Mouse (Mus musculus) liver, postnatal 0 days (tissue): ENCODE measurements at regions not wholly inside any gene's neighbourhood (a gene's known extent, or its start where the extent isn't known, plus 50 kb on each side); places are given as distances from the start of the nearest gene placed in this dataset.

Experiments
- ATAC-seq: fragments of 200-750 bp; cut with Nextera tagmentation; 2 replicates; pipeline ENCODE4 v1.8.0; 2017; ENCODE audit warnings: mild to moderate bottlenecking, moderate library complexity
- DNase-seq: peaks from one replicate; pipeline ENCODE4 v3.0.0-alpha.2; 2016
- H3K27ac ChIP-seq: fragments of 300-500 bp; sonication (generic); 2 replicates; pipeline ENCODE4 v1.5.1; 2014; ENCODE audit warnings: antibody characterized with exemption, moderate library complexity, mild to moderate bottlenecking, low read depth
- H3K27me3 ChIP-seq: fragments of 300-500 bp; sonication (generic); 2 replicates; pipeline ENCODE4 v1.6.1; 2014; ENCODE audit warnings: low read length, control low read depth, mixed read lengths; ENCODE audit not compliant: insufficient read depth
- H3K36me3 ChIP-seq: fragments of 300-500 bp; sonication (generic); replicated peaks from 2 replicates; pipeline ENCODE4 v1.6.1; 2014; ENCODE audit warnings: mild to moderate bottlenecking, control low read depth, low read length, moderate library complexity, mixed read lengths; ENCODE audit not compliant: insufficient read depth
- H3K4me1 ChIP-seq: fragments of 300-500 bp; sonication (generic); 2 replicates; pipeline ENCODE4 v1.6.1; 2014; ENCODE audit warnings: antibody characterized with exemption, mild to moderate bottlenecking, control low read depth; ENCODE audit not compliant: insufficient read depth
- H3K4me2 ChIP-seq: fragments of 300-500 bp; sonication (generic); 2 replicates; pipeline ENCODE4 v1.6.1; 2014; ENCODE audit warnings: low read depth, mild to moderate bottlenecking, low read length, moderate library complexity, mixed read lengths
- H3K4me3 ChIP-seq: fragments of 300-500 bp; sonication (generic); 2 replicates; pipeline ENCODE4 v1.5.1; 2014; ENCODE audit warnings: low read depth, low read length
- H3K9ac ChIP-seq: fragments of 300-500 bp; sonication (generic); replicated peaks from 2 replicates; pipeline ENCODE4 v1.6.1; 2014; ENCODE audit warnings: mild to moderate bottlenecking, moderate library complexity
- H3K9me3 ChIP-seq: fragments of 300-500 bp; sonication (generic); 2 replicates; pipeline ENCODE4 v1.6.1; 2016; ENCODE audit warnings: mild to moderate bottlenecking, control low read depth, low read length, mixed read lengths
- CTCF ChIP-seq: sonication (generic); IDR thresholded peaks from 2 replicates; pipeline ENCODE4 v1.5.1; 2016; ENCODE audit warnings: antibody characterized with exemption, low read depth
- EP300 ChIP-seq: IDR thresholded peaks from 2 replicates; pipeline ENCODE4 v1.6.1; 2016; ENCODE audit warnings: antibody characterized with exemption, low read depth, mild to moderate bottlenecking
- WGBS: fragments of 180-500 bp; shearing (Covaris S2); extraction: QIAGEN DNeasy Blood & Tissue Kit; methylation state at CpG from one replicate; pipeline ENCODE4 v1.1.7; 2014; ENCODE audit not compliant: insufficient replicate concordance; 5-methylcytosine and 5-hydroxymethylcytosine counted together

DNA sequence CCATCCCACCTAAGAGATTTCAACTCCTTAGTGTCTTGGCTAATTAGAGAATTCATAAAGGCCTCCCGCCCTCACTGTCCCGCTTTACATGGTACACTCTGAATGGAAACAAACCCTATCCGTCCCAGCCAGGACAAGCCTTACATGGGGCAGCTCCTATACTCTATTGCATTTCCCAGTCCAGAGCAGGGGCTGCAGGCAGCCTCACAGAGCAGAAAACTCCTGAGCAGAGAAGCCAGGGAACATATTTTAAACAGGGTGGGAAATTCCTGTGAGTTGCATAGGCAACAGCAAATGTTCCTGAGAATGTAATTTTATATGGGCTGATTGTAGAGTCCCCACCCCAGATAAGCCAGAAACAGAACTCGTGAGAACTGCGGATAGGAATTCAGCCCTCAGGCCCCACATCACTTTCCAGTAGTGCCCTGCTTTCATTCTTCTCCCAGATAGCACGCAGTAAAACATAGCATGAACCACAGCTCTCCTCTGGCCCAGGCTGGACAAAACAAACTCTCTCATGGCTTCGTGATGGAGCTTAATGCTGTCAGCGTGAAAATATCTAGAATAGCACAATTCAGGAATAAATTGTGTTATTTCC is 337.4 kb upstream of the Npvf start:
- TF ChIP-seq CTCF = no peak
- TF ChIP-seq EP300 = no peak
- DNase-seq = no peak
- Histone ChIP-seq H3K4me1 (no peaks in the 10 kb centered on the region), H3K4me2 (no peak overlapping the region), H3K36me3 (no peaks in the 10 kb centered on the region), H3K4me3 (no peak overlapping the region), H3K9ac (no peak overlapping the region), H3K27me3 (no peaks in the 10 kb centered on the region), H3K27ac (no peak overlapping the region), H3K9me3 (no peaks in the 10 kb centered on the region)
- WGBS = 77% methylated on average over 8 of the region's 8 CpGs
- no peak for ATAC-seq

DNA sequence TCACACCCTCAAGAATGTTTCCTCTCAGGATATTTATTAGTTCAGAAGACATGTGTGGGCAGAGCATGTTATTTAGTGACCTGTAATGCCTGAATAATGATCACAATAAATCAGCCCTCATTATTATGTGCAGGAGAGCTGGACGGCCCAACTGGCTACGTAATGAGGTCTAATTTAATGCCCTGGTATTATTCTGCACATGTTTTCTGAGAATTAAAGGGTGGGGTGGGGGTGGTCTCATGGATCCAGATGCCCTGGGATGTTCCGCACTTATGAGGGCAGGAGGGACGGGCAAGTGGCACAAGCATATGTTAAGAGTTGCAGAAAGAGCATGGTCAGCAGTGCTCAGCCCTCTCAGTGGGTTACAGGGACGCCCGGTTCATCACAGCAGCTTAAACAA is 339.7 kb upstream of the Npvf start:
- Histone ChIP-seq H3K4me3 (no peak overlapping the region), H3K27ac (no peak overlapping the region), H3K27me3 (no peaks in the 10 kb centered on the region; the same call in 1 of the 2 replicates), H3K4me2 (no peak overlapping the region), H3K9me3 (no peaks in the 10 kb centered on the region), H3K36me3 (no peaks in the 10 kb centered on the region), H3K4me1 (no peaks in the 10 kb centered on the region), H3K9ac (no peak overlapping the region)
- DNase-seq (no peak), ATAC-seq (no peak)
- 79% methylated on average over 6 of the region's 6 CpGs for WGBS
- no peak for TF ChIP-seq CTCF
- no peak for TF ChIP-seq EP300

DNA sequence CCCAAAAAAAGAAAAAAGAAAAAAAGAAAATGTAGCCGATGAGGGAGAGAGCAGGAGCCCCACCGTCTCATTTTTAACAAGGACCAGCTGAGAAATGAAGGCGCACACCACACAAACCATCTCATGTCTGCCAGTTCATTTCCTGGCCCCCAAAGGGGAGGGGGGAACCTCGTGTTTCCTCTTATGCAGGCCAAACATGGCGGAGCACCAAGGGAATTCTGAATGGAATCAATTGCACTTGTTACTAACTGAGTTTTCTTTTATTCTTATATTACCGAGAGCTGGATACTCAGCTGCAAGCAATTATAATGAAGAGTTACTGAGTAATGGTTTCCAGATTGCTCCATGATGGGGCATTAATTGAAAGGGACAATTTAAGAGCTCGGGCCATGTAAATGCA is 348.5 kb upstream of the Npvf start:
- WGBS = 62% methylated on average over 7 of the region's 7 CpGs
- no peak overlapping the region for H3K4me3 ChIP-seq
- no peaks in the 10 kb centered on the region for H3K9me3 ChIP-seq
- no peaks in the 10 kb centered on the region for H3K36me3 ChIP-seq
- H3K4me1 ChIP-seq = no peaks in the 10 kb centered on the region
- ATAC-seq (no peak), DNase-seq (no peak)
- H3K4me2 ChIP-seq = no peak overlapping the region
- no peak overlapping the region for H3K27ac ChIP-seq
- H3K27me3 ChIP-seq = no peaks in the 10 kb centered on the region; the same call in 1 of the 2 replicates
- H3K9ac ChIP-seq = no peak overlapping the region
- no peak for TF ChIP-seq CTCF
- no peak for TF ChIP-seq EP300

DNA sequence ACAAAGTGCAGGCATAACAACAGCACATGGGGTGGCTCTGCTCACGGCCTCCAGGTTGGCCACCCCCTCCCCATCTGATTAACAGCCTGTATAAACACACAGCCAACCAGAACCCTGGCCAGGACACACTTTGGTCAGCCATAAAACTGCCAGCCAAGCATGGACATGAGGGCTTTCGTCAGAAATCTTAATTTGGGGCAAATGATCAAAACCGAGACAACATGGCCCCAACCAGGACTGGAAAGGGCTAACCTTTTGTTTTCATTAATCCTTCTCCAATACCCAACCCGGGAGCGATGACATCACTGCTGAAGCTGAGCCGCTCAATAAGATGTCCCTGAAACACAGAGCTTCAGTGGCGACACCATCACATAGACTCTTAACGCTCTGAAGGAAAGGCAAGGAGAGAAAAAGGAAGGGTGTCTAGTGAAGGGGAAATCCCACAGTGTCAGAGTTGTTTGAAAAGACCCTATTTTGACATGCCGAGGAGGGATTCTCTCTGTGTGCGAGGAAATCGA is 351.9 kb upstream of the Npvf start:
- DNase-seq = no peak
- 61% methylated on average over 11 of the region's 11 CpGs for WGBS
- TF ChIP-seq CTCF (no peak), EP300 (no peak)

DNA sequence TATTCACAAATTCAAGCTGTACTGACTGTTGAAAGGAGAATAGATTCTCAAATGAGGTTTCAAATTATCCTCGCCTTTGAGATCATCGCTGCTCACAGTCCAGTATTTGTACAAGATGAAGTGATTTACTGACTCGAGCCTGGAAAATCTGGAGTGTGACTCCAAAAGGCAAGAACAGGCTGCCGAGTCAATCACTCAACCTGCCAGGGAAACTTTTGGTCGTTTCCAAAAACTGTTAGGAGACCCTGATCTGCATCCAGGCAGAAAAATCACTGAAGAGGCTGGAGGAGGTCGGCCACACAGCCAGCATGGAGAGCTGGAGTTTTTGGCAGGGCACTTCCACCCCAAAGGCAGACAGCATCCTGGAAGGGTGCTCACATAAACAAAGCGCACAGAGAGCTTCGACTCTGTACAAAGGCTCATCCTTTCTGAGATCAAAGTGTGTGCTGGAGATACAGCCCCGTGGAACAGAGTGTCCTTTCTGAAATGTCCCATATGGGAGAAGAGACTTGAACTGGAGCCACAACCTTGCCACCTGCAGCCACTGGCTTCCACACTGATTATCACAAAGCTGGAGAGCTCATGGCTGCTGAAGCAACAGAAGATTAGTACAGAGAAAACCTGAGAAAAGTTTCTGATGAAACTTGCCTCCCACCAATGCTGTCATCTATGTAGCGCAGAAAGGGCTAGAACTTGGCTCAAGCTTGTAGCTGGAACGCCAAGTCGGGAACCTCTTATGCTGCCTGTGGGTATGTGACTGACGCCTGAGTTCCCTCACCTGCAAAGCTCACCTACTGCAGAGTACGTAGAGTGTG is 355.5 kb upstream of the Npvf start:
- Histone ChIP-seq H3K9me3 (no peaks in the 10 kb centered on the region), H3K9ac (no peak overlapping the region), H3K36me3 (no peaks in the 10 kb centered on the region), H3K4me2 (no peak overlapping the region), H3K27me3 (no peaks in the 10 kb centered on the region), H3K4me1 (no peaks in the 10 kb centered on the region), H3K27ac (no peak overlapping the region), H3K4me3 (no peak overlapping the region)
- 67% methylated on average over 14 of the region's 14 CpGs for WGBS
- no peak for TF ChIP-seq CTCF
- no peak for TF ChIP-seq EP300
- DNase-seq = no peak
- no peak for ATAC-seq

More for the DNA sequence above, 351.9 kb upstream of the Npvf start:
- Histone ChIP-seq H3K27ac (no peak overlapping the region), H3K4me3 (no peak overlapping the region), H3K9me3 (no peaks in the 10 kb centered on the region), H3K9ac (no peak overlapping the region), H3K27me3 (no peaks in the 10 kb centered on the region), H3K36me3 (no peaks in the 10 kb centered on the region), H3K4me1 (no peaks in the 10 kb centered on the region), H3K4me2 (no peak overlapping the region)
- ATAC-seq = no peak

DNA sequence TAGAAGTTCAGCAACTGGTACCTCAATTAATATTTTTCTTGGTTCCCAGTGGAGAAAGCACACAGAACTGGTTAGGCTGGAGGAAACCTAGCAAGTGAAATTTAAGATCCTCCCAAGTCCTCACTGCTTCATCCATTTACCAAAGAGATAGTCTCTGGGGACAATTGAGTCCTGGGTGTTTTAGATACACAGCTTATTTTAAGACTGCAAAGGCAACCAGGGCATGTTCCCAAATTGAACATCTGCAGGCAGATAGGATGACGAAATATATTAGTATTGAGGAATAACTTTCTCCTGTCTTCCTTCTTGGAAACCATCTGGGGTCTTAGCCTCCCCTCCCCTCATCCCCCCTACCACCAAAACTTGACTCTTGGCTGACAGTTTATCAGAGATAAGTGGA is 356.3 kb upstream of the Npvf start:
- TF ChIP-seq CTCF (no peak), EP300 (no peak)
- no peak for DNase-seq
- no peaks in the 10 kb centered on the region for H3K27me3 ChIP-seq
- H3K9me3 ChIP-seq = no peaks in the 10 kb centered on the region
- H3K27ac ChIP-seq = no peak overlapping the region
- H3K36me3 ChIP-seq = no peaks in the 10 kb centered on the region
- ATAC-seq = no peak
- no peak overlapping the region for H3K4me3 ChIP-seq
- no peak overlapping the region for H3K4me2 ChIP-seq
- no peak overlapping the region for H3K9ac ChIP-seq
- H3K4me1 ChIP-seq = no peaks in the 10 kb centered on the region
- WGBS = 71% methylated on average over 1 of the region's 1 CpGs
